Mouse (Mus musculus): Measurements from ENCODE around the gene Mpnd.
A peak's percentile ranks its signal among the peaks of the same experiment; 100 is the strongest.

Mpnd gene

GRCm38 (mm10) chr17:55986030-55986961 is 19.2 kb upstream of the Mpnd start, which contains the start of gene Fsd1:
Fsd1 (plus strand) TSS chr17:55986509.
- peak; percentile 86 for DNase-seq

DNA sequence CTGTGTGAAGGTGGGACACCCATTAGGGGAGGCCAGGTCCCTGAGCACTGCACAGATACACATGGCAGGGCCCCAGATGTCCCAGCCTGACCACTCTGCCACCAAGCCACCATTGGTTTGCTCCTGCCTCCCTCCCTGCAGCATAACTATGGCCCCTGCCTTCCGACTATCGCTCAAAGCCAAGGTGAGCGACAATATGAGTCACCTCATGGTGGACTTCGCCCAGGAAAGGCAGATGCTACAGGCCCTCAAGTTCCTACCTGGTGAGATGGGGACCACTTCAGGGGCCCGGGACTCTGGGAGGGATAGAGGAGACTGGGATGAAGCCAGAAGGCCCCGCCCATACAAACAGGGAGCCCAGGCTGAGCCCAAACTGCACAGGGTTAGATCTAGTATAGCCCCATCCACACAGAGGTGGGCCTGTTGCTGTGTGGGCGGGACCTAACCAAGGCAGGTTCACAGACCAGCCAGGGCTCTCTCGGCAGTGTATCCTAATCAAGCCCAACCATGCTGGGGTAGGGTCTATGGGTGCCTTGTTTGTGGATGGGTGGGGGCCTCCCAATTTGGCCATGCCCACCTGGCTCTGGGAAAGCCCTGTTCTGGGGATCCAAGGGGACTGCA is 15.1 kb upstream of the Mpnd start:
- DNase-seq: no peak

DNA sequence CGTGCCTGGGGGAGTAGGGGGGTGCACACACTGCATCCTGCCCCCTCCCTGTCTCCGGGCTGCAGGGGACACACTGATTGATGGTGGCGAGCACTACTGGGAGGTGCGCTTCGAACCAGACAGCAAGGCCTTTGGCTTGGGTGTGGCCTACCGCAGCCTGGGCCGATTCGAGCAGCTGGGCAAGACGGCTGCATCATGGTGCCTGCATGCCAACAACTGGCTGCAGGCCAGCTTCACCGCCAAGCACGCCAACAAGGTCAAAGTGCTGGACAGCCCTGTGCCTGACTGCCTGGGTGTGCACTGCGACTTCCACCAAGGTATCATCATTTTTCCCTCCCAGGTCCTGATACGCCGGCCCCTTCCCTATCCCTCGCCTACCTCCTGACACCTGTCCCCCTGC is 9.5 kb upstream of the Mpnd start:
- no peak for DNase-seq

GRCm38 (mm10) chr17:55999794-56000499 is 5.6 kb upstream of the Mpnd start:
- DNase-seq: no peak

- no peak for DNase-seq
Measured at GRCm38 (mm10) chr17:56003000-56003399, 2.5 kb upstream of the Mpnd start.

DNA sequence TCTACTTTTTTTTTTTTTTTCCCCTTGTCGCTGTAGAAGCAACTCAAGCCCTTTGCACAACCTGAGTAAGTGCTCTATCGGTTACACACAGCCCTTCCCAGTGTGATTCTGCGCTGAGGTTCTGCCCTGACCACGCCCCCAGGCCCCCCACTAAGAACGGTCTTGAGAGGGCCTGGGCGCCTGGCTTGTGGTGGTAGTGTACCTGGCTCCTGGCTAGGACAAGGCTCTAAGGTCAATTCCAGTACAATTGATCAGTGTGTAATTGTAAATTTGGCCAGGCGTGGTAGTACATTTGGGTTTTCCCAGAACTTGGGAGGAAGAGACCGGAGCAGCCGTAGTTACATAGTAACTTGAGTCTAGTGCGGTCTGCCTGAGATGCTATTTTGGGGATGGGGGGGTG is 1.4 kb downstream of the Mpnd start:
- no peak for DNase-seq

GRCm38 (mm10) chr17:56007444-56008355 is 2.2 kb downstream of the Mpnd start:
- no peak for DNase-seq

- peak; percentile 92 for DNase-seq
Measured at GRCm38 (mm10) chr17:56008356-56009087, 3.0 kb downstream of the Mpnd start.

- DNase-seq: peak; percentile 92
Measured at GRCm38 (mm10) chr17:56009088-56009961, 3.8 kb downstream of the Mpnd start.

GRCm38 (mm10) chr17:56009962-56010240 is 4.4 kb downstream of the Mpnd start:
- DNase-seq: no peak

DNA sequence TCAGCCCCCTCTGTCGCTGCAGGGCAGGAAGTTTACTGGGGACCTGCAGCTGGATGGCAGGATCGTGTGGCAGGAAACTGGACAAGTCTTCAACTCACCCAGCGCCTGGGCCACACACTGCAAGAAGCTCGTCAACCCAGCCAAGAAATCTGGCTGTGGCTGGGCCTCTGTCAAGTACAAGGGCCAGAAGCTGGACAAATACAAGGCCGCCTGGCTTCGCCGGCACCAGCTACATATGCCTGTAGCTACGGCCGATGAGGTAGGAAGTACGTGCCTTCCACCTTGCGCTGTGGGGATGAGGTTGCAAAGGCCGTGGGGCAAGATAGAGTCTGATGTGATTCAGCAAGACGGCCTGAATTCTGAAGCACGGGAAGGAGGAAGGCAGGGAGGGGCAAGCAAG is 4.7 kb downstream of the Mpnd start:
- DNase-seq: no peak

GRCm38 (mm10) chr17:56010681-56011080 is 5.2 kb downstream of the Mpnd start:
- peak; percentile 75 for DNase-seq

DNA sequence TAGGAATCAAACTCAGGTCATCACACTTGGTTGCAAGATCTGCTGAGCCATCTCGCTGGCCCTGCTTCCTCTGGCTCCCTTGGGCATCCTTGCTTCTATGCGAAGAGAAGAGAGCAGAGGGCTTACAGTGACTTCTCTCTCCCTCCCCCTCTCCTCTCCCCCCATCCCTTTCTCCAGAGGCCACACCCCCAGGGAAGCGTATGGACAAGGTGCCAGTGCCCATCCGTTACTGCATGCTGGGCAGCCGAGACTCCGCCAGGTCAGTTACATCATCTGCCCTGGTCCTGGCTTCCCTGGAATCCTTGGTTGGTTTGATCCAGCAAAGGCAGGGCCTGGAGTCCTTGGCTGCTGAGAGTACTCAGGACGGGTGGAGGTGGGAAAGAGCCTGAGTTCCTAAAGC is 5.9 kb downstream of the Mpnd start:
- DNase-seq: no peak

GRCm38 (mm10) chr17:56015293-56015692 is 9.8 kb downstream of the Mpnd start:
- no peak for DNase-seq

DNA sequence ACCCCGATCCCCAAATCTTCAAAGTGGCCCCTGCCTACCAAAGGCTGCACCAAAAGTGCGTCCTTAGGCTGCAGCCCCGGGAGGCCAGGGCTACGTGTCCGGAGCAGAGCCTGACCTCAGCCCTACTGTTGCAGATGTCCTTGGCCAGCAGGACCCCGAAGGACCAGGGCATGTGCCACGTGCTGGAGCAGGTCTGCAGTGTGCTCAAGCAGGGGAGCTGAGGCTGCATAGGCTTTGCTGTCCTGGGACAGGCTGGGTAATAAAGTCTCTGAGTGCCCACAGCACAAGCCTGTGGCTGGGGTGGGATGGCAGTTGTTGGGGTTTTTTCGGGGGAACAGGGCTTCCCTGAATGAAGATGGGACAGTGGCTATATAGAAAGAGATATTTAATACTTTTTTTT is 10.9 kb downstream of the Mpnd start:
- no peak for DNase-seq

GRCm38 (mm10) chr17:56016793-56017785 is 11.6 kb downstream of the Mpnd start:
- DNase-seq: no peak

- no peak for DNase-seq
Measured at GRCm38 (mm10) chr17:56017848-56018247, 12.3 kb downstream of the Mpnd start.

DNA sequence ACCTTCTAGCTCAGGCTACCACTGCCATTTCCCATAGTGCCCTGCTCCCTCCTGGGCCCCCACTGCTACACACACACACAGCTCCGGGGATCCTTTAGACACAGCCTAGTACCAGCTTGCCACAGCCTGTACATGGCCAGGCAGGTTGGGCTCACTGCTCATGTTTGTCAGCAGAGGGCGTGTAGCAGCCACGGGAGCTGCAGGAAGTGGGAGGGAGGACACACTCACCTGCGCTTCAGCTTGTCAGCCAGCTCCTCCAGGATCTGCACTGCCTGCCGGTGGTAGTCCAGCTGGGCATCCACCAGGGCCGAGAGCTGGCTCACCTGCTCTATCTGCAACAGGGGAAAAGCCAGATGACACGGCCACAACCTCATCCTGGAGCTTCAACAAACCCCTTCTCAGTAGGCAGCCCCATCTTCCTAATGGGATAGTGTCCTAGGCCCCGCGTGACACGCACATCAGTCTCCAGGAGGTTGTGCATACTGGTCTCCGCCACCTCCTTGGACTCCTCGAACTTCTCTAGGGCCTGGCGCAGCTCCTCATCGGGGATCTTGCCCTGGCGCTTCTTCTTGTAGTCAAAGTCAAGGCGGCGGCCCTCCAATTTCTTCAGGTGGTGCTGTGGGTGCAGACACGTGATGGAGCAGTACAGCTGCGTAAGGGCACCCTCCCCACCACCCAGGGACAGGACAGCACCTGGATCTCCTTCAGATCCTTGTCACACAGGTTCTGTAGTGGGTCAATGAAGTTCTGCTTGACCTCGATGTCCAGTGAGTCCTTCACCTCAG is 13.0 kb downstream of the Mpnd start:
- peak; percentile 73 for DNase-seq
